Mouse (Mus musculus): ENCODE data around the gene Mest.

Gene Mest

GRCm38 (mm10) chr6:30738464-30739006, 15.2 kb downstream of the Mest start:
- no peak for DNase-seq (ENCODE audit: low spot score in 2 of 2)

GRCm38 (mm10) chr6:30739177-30739747, 15.9 kb downstream of the Mest start:
- no peak for DNase-seq (ENCODE audit: low spot score in 2 of 2)

- no peak for DNase-seq (ENCODE audit: low spot score in 2 of 2)
Observed at GRCm38 (mm10) chr6:30744846-30745245, 21.5 kb downstream of the Mest start.

- no peak for DNase-seq (ENCODE audit: low spot score in 2 of 2)
Observed at GRCm38 (mm10) chr6:30745591-30745990, 22.2 kb downstream of the Mest start.

- no peak for DNase-seq (ENCODE audit: low spot score in 2 of 2)
Observed at GRCm38 (mm10) chr6:30747631-30748357, 24.4 kb downstream of the Mest start.

- DNase-seq (ENCODE audit: low spot score in 2 of 2): no peak
Observed at GRCm38 (mm10) chr6:30748358-30748910, 25.1 kb downstream of the Mest start.

- no peak for DNase-seq (ENCODE audit: low spot score in 2 of 2)
Observed at GRCm38 (mm10) chr6:30749042-30749689, 25.8 kb downstream of the Mest start.

GRCm38 (mm10) chr6:30749892-30750291, 26.5 kb downstream of the Mest start:
- no peak for DNase-seq (ENCODE audit: low spot score in 2 of 2)

GRCm38 (mm10) chr6:30750482-30750881, 27.1 kb downstream of the Mest start:
- no peak for DNase-seq (ENCODE audit: low spot score in 2 of 2)

- DNase-seq (ENCODE audit: low spot score in 2 of 2): no peak
Observed at GRCm38 (mm10) chr6:30751209-30751608, 27.9 kb downstream of the Mest start.

Data from spleen, postnatal 4 days (tissue).